Mouse (Mus musculus): ENCODE measurements around the gene Ankrd6. TPM values are rescaled to one million over a fixed set of nuclear protein-coding genes. Genes with fewer than 3 reads are reported as not detected.
A peak's percentile ranks its signal among the peaks of the same experiment; 100 is the strongest.

Gene Ankrd6
- polyA plus RNA-seq, 1 experiment from 2014 or later = 20.1 TPM

GRCm38 (mm10) chr4:32838401-32838800, 112.2 kb downstream of the Ankrd6 start:
- peaks cover 18% of the 10 kb centered on the region for H3K4me1 ChIP-seq (replicated peaks)
- H3K27ac ChIP-seq (replicated peaks) = no peak overlapping the region
- no peaks in the 10 kb centered on the region for H3K9me3 ChIP-seq
- H3K4me3 ChIP-seq = no peak overlapping the region
- H3K4me2 ChIP-seq = no peak overlapping the region
- no peaks in the 10 kb centered on the region for H3K27me3 ChIP-seq
- WGBS = 49% methylated on average over 3 of the region's 3 CpGs
- no peaks in the 10 kb centered on the region for H3K36me3 ChIP-seq
- peak; percentile 44; the same call in 1 of the 2 replicates for ATAC-seq (ENCODE audit: low read depth)
- H3K9ac ChIP-seq = no peak overlapping the region

GRCm38 (mm10) chr4:32836071-32836470, 114.6 kb downstream of the Ankrd6 start:
- Histone ChIP-seq H3K9me3 (no peaks in the 10 kb centered on the region), H3K4me1 (replicated peaks) (peaks cover 18% of the 10 kb centered on the region), H3K36me3 (no peaks in the 10 kb centered on the region), H3K27ac (replicated peaks) (no peak overlapping the region), H3K27me3 (no peaks in the 10 kb centered on the region), H3K4me2 (no peak overlapping the region), H3K9ac (no peak overlapping the region), H3K4me3 (no peak overlapping the region)
- ATAC-seq (ENCODE audit: low read depth) = no peak
- WGBS = 91% methylated on average over 9 of the region's 9 CpGs

GRCm38 (mm10) chr4:32834541-32834940, 116.1 kb downstream of the Ankrd6 start:
- Histone ChIP-seq H3K4me1 (replicated peaks) (peaks cover 18% of the 10 kb centered on the region), H3K9ac (no peak overlapping the region), H3K4me2 (peak overlapping the region; percentile 55; the same call in 1 of the 2 replicates), H3K36me3 (no peaks in the 10 kb centered on the region), H3K9me3 (no peaks in the 10 kb centered on the region), H3K27ac (replicated peaks) (no peak overlapping the region), H3K4me3 (no peak overlapping the region), H3K27me3 (no peaks in the 10 kb centered on the region)
- ATAC-seq (ENCODE audit: low read depth) = no peak
- WGBS = 81% methylated on average over 3 of the region's 3 CpGs

- Histone ChIP-seq H3K9me3 (no peaks in the 10 kb centered on the region), H3K27me3 (no peaks in the 10 kb centered on the region), H3K4me1 (replicated peaks) (peaks cover 20% of the 10 kb centered on the region), H3K4me2 (peak overlapping the region; percentile 55), H3K4me3 (peak overlapping the region; percentile 36), H3K27ac (replicated peaks) (no peak overlapping the region), H3K36me3 (no peaks in the 10 kb centered on the region), H3K9ac (peak overlapping the region; percentile 45; the same call in 1 of the 2 replicates)
- 50% methylated on average over 17 of the region's 17 CpGs for WGBS
- ATAC-seq (ENCODE audit: low read depth) = no peak
These were observed 117.0 kb downstream of the Ankrd6 start for GRCm38 (mm10) chr4:32833494-32834282.

DNA sequence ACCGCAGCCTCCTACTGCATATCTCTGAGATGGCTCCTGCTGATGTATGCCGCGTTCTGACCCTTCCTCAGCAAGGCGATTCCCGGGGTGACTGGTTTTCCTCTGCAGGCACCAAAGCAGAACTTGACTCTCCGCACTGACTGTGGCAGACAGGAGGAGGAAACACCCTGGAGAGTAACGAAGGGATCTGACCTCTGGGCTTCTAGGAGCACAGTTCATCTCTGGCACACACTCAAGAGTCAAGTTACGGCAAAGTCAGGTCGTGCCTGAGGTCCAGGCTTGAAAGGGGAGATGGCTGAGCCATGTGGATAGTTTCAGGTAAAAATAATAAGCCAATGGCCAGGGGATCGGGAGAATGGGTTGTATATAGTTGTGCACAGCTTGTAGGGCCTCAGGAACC, 121.3 kb downstream of the Ankrd6 start:
- Histone ChIP-seq H3K36me3 (no peaks in the 10 kb centered on the region), H3K27ac (replicated peaks) (no peak overlapping the region), H3K27me3 (no peaks in the 10 kb centered on the region), H3K9me3 (no peaks in the 10 kb centered on the region), H3K4me1 (replicated peaks) (peaks cover 20% of the 10 kb centered on the region), H3K4me2 (no peak overlapping the region), H3K4me3 (no peak overlapping the region), H3K9ac (no peak overlapping the region)
- no peak for ATAC-seq (ENCODE audit: low read depth)
- WGBS = 71% methylated on average over 10 of the region's 10 CpGs

DNA sequence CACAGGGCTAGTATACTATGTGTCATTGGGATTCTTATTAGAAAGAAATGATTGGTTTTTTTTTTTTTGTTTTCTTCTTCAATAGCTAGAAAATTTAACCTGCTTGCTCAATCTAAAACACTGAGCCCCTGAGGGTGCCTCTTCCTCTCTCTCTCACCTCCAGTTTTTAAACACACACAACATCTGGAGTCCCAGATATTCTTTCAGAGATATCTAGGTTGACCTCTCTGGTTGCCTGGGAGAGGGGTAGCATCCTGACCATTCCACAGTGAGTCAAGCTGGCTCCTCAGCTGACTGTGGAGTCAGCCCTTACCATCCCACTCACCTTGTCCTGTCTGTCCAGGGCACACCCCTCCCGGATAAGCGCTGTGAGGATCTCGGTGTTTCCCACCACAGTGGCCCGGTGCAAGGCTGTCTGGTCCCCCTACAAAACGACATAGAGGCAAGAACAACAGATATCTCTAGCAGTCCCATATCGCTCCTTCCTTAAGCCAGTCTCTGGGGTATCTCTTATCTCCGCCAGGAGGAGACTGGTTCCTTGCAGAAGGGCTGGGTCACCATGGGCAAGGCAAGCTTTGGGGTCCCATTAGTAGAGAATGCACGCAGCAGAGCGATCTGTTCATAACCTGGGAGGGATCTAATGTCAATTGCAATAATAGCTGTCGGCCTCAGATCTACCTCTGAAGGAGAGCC, 122.1 kb downstream of the Ankrd6 start:
- no peaks in the 10 kb centered on the region for H3K9me3 ChIP-seq
- no peak overlapping the region for H3K9ac ChIP-seq
- peaks cover 17% of the 10 kb centered on the region for H3K4me1 ChIP-seq (replicated peaks)
- no peaks in the 10 kb centered on the region for H3K27me3 ChIP-seq
- no peak overlapping the region for H3K27ac ChIP-seq (replicated peaks)
- no peak overlapping the region for H3K4me2 ChIP-seq
- H3K4me3 ChIP-seq = no peak overlapping the region
- WGBS = 89% methylated on average over 10 of the region's 10 CpGs
- no peaks in the 10 kb centered on the region for H3K36me3 ChIP-seq
- no peak for ATAC-seq (ENCODE audit: low read depth)

GRCm38 (mm10) chr4:32826925-32827324, 123.7 kb downstream of the Ankrd6 start:
- WGBS = 54% methylated on average over 7 of the region's 7 CpGs
- H3K4me3 ChIP-seq = no peak overlapping the region
- peaks cover 17% of the 10 kb centered on the region for H3K4me1 ChIP-seq (replicated peaks)
- no peak overlapping the region; the same call in 1 of the 2 replicates for H3K9ac ChIP-seq
- H3K9me3 ChIP-seq = no peaks in the 10 kb centered on the region
- no peaks in the 10 kb centered on the region for H3K36me3 ChIP-seq
- no peaks in the 10 kb centered on the region for H3K27me3 ChIP-seq
- ATAC-seq (ENCODE audit: low read depth) = no peak
- H3K4me2 ChIP-seq = no peak overlapping the region
- no peak overlapping the region for H3K27ac ChIP-seq (replicated peaks)

DNA sequence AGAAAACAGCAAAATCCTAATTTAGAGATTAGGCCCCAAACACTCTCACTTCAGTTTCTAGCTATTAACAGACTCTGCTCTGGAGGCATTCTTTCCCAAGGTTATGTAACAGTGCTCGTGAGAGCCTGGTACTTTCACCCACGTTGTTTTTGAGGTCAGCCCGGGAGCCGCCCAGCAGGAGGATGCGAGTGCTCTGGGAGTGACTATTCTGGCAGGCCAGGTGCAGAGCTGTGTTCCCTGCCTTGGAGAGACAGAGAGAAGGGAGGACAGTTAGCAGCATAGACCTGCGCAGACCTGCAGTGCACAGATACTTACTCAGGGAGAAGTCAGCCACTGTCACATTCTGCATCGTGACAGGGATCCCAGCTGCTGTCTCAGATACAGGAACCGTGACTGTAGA, 126.4 kb downstream of the Ankrd6 start:
- no peak for ATAC-seq (ENCODE audit: low read depth)
- H3K9ac ChIP-seq = no peak overlapping the region
- no peak overlapping the region for H3K27ac ChIP-seq (replicated peaks)
- no peaks in the 10 kb centered on the region for H3K9me3 ChIP-seq
- no peaks in the 10 kb centered on the region for H3K27me3 ChIP-seq
- 62% methylated on average over 8 of the region's 8 CpGs for WGBS
- H3K4me3 ChIP-seq = no peak overlapping the region
- H3K36me3 ChIP-seq = peaks cover 5% of the 10 kb centered on the region; the same call in 1 of the 2 replicates
- peaks cover 16% of the 10 kb centered on the region for H3K4me1 ChIP-seq (replicated peaks)
- no peak overlapping the region for H3K4me2 ChIP-seq

DNA sequence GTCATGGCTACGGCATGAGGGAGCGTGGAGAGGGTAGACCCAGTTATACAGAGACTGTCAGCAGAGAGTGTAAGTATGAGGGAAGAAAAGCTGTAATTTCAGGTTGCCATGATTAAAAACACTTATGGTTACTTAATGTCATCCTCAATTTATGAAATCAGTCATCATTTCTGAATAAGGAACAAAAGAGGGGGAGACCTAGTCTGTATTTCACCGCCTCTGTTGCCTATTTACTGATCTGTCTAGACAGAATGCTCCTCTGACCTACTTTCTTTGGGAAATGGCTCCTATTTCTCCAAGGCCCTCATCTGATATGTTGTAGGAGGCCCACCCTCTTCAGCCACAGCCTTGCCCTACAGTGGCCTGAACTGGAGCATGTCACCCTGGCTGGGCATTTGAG, 130.0 kb downstream of the Ankrd6 start:
- no peak overlapping the region for H3K4me2 ChIP-seq
- H3K36me3 ChIP-seq = peaks cover 10% of the 10 kb centered on the region; the same call in 1 of the 2 replicates
- ATAC-seq (ENCODE audit: low read depth) = no peak
- H3K9me3 ChIP-seq = no peaks in the 10 kb centered on the region
- no peaks in the 10 kb centered on the region for H3K27me3 ChIP-seq
- H3K27ac ChIP-seq (replicated peaks) = no peak overlapping the region
- 93% methylated on average over 3 of the region's 3 CpGs for WGBS
- H3K4me1 ChIP-seq (replicated peaks) = no peaks in the 10 kb centered on the region
- no peak overlapping the region for H3K4me3 ChIP-seq
- H3K9ac ChIP-seq = no peak overlapping the region

- no peaks in the 10 kb centered on the region for H3K4me1 ChIP-seq (replicated peaks)
- H3K9ac ChIP-seq = no peak overlapping the region
- no peak overlapping the region for H3K4me2 ChIP-seq
- no peaks in the 10 kb centered on the region for H3K27me3 ChIP-seq
- no peak for ATAC-seq (ENCODE audit: low read depth)
- no peak overlapping the region for H3K4me3 ChIP-seq
- no peaks in the 10 kb centered on the region for H3K9me3 ChIP-seq
- WGBS = 74% methylated on average over 5 of the region's 5 CpGs
- H3K27ac ChIP-seq (replicated peaks) = no peak overlapping the region
- peaks cover 15% of the 10 kb centered on the region for H3K36me3 ChIP-seq
These were observed 133.2 kb downstream of the Ankrd6 start for GRCm38 (mm10) chr4:32817478-32817877.

GRCm38 (mm10) chr4:32800577-32801170, 150.0 kb downstream of the Ankrd6 start:
- Histone ChIP-seq H3K4me2 (peak overlapping the region; percentile 81), H3K4me1 (replicated peaks) (peaks cover 16% of the 10 kb centered on the region), H3K27me3 (no peaks in the 10 kb centered on the region), H3K9ac (peak overlapping the region; percentile 88), H3K36me3 (peaks cover 16% of the 10 kb centered on the region), H3K27ac (replicated peaks) (peak overlapping the region; percentile 98), H3K9me3 (no peaks in the 10 kb centered on the region), H3K4me3 (peak overlapping the region; percentile 60)
- ATAC-seq (ENCODE audit: low read depth) = peak; percentile 63
- WGBS = 9% methylated on average over 9 of the region's 9 CpGs

DNA sequence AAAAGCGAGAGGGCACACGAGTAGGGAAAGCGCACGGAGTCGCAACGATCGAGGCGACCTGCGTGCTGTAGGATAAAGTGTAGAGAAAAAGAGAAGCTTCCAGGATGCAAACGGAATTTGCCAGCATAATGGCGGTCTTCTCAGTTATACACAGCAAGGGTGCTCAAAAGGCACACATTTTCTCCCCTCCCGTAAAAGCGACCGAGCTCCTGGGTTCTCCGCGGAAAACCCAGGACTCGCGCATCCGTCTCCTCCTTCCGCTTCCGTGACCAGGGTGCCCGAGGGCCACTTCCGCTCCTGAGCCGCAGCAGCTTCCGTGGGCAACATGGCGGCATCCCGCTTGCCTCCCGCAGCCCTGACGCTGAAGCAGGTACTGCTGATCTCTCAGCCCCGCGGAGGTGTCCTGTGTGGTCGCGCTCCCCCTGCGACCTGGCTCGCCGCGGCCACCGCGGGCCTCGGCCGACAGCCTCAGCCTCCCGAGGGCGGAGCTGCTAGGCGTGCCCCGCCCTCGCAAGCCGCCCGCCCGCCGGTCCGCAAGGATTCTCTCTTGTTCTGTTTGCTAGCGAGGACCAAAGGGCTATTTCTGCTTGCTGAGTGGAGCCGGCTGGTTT, 150.6 kb downstream of the Ankrd6 start, which contains the start of gene Lyrm2:
Gene Lyrm2, plus strand, starts transcription at position 288 of the 611 bp plus-strand sequence.
- Histone ChIP-seq H3K9me3 (no peaks in the 10 kb centered on the region), H3K4me2 (peak within 1 kb of the TSS; percentile 81), H3K4me3 (peak within 1 kb of the TSS; percentile 60), H3K36me3 (peaks cover 12% of the 10 kb centered on the region; the same call in 1 of the 2 replicates), H3K4me1 (replicated peaks) (peaks cover 16% of the 10 kb centered on the region), H3K27ac (replicated peaks) (peak within 1 kb of the TSS; percentile 98), H3K9ac (peak within 1 kb of the TSS; percentile 88), H3K27me3 (no peaks in the 10 kb centered on the region)
- ATAC-seq (ENCODE audit: low read depth) = peak; percentile 95
- under 1% methylated on average over 53 of the region's 53 CpGs for WGBS
